Mouse (Mus musculus) heart, embryonic 16.5 days (tissue): Measurements from ENCODE around the gene Clasrp. TPM values are rescaled to one million over a fixed set of nuclear protein-coding genes. Genes with fewer than 3 reads are reported as not detected.

Source experiments
- ATAC-seq: fragments of 200-750 bp; cut with Nextera tagmentation; replicated peaks from 2 replicates; pipeline ENCODE4 v1.8.0; 2017; ENCODE audit warnings: moderate number of reproducible peaks; ENCODE audit not compliant: insufficient read depth, low FRiP score; ENCODE audit errors: extremely low read depth
- H3K27ac ChIP-seq: fragments of 300-500 bp; sonication (generic); 2 replicates; pipeline ENCODE4 v1.5.1; 2014; ENCODE audit warnings: mild to moderate bottlenecking, low read length, control low read depth, moderate library complexity
- H3K27me3 ChIP-seq: fragments of 300-500 bp; sonication (generic); 2 replicates; pipeline ENCODE4 v1.6.1; 2014; ENCODE audit warnings: low read length, mixed read lengths; ENCODE audit not compliant: control insufficient read depth, insufficient read depth
- H3K36me3 ChIP-seq: fragments of 300-500 bp; sonication (generic); 2 replicates; pipeline ENCODE4 v1.6.1; 2014; ENCODE audit not compliant: control insufficient read depth, insufficient read depth
- H3K4me1 ChIP-seq: fragments of 300-500 bp; sonication (generic); 2 replicates; pipeline ENCODE4 v1.6.1; 2014; ENCODE audit warnings: low read length, mixed read lengths; ENCODE audit not compliant: control insufficient read depth, insufficient read depth
- H3K4me2 ChIP-seq: fragments of 300-500 bp; sonication (generic); 2 replicates; pipeline ENCODE4 v1.6.1; 2014; ENCODE audit warnings: low read depth, mild to moderate bottlenecking, control low read depth, low read length
- H3K4me3 ChIP-seq: fragments of 300-500 bp; sonication (generic); 2 replicates; pipeline ENCODE4 v1.5.1; 2014; ENCODE audit warnings: mild to moderate bottlenecking, control low read depth, low read length
- H3K9ac ChIP-seq: fragments of 300-500 bp; sonication (generic); 2 replicates; pipeline ENCODE4 v1.6.1; 2014; ENCODE audit warnings: low read length, control low read depth
- H3K9me3 ChIP-seq: fragments of 300-500 bp; sonication (generic); replicated peaks from 2 replicates; pipeline ENCODE4 v1.6.1; 2016; ENCODE audit warnings: low read length; ENCODE audit not compliant: control insufficient read depth
- WGBS: fragments of 180-500 bp; shearing (Covaris S2); extraction: QIAGEN DNeasy Blood & Tissue Kit; methylation state at CpG from one replicate; pipeline ENCODE4 v1.1.7; 2014; 5-methylcytosine and 5-hydroxymethylcytosine counted together
- polyA plus RNA-seq: library from polyadenylated mRNA; unstranded; fragments of >200 nt; fragmentation: Nextera tagmentation; extraction: Ambion mirVana; gene quantifications from 2 replicates; pipeline ENCODE4 v1.2.1, GENCODE M21; 2015

Clasrp gene
- 31.9 and 35.1 TPM in 2 replicates for polyA plus RNA-seq

DNA sequence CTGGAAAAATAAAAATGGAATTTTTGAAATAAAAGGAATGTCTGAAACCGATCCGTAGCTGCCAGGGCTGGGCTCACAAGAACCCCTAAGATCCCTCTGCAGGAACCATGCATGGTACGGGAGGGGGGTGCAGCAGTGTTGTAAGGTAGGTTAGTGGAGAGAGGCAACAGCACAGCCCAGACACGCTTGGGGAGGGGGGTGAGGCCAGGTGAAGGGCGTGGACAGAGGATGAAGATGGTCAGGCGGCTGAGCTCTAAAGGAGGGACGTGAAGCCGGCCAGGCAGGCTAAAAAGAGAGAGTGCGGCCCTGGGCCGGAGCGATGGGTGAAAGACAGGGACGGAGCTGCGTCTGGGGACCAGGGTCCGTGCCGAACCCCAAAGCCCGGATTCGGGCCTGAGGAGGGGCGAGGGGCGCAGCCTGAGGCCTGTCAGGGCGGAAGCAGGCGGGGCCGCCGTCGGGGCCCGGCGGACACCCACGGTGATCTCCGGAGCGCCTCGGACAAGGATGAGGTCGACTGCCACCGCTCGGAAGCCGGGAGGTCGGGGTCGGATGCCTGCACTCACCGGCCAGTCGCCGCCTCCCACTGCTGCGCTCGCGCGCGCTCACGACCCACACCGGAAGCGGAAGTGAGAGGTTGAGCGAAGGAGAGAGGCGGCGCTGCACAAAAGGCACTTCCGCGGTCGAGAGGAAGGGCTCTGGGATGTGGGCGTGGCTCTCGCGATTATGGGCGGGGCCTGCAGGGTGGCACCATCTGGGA lies at the start of gene Clasrp:
Gene Clasrp, minus strand, starts transcription at position 638 of the 757 bp plus-strand sequence.
- Histone ChIP-seq H3K4me1 (peaks cover 23% of the 10 kb centered on the region), H3K9ac (peak within 1 kb of the TSS; percentile 93), H3K27me3 (no peaks in the 10 kb centered on the region), H3K27ac (peak within 1 kb of the TSS; percentile 76), H3K36me3 (peaks cover 15% of the 10 kb centered on the region), H3K4me3 (peak within 1 kb of the TSS; percentile 80), H3K9me3 (no peaks in the 10 kb centered on the region), H3K4me2 (peak within 1 kb of the TSS; percentile 91)
- ATAC-seq = peak; percentile 96
- WGBS = 1% methylated on average over 56 of the region's 57 CpGs

DNA sequence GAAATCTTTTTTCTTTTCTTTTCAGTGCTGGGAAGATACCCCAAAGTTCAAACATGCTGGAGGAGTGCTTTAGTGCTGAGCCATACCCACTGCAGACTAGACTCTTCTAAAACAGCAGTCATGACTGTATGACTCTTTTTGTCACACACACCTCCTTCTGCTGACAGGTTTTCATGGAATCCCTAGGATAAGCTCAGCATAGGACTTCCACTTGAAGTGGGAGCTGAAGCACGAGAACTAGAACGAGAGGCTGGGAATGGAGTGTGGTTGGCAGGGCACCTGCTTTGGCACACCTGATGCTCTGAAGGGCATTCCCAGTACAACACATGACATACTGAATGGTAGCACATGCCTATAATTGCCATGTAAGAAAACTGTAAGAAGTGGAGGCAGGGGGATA lies 48.3 kb upstream of the Clasrp start:
- H3K27me3 ChIP-seq = no peaks in the 10 kb centered on the region
- no peak overlapping the region for H3K4me3 ChIP-seq
- no peak overlapping the region for H3K4me2 ChIP-seq
- 0 out of 2 replicates have a peak overlapping the region, but pooled peaks have one; percentile 33 for H3K27ac ChIP-seq
- H3K9me3 ChIP-seq = no peaks in the 10 kb centered on the region
- ATAC-seq = peak; percentile 55; the same call in 1 of the 2 replicates
- peaks cover 27% of the 10 kb centered on the region for H3K36me3 ChIP-seq
- H3K4me1 ChIP-seq = peaks cover 5% of the 10 kb centered on the region; the same call in 1 of the 2 replicates
- WGBS = 40% methylated on average over 2 of the region's 2 CpGs
- H3K9ac ChIP-seq = no peak overlapping the region

DNA sequence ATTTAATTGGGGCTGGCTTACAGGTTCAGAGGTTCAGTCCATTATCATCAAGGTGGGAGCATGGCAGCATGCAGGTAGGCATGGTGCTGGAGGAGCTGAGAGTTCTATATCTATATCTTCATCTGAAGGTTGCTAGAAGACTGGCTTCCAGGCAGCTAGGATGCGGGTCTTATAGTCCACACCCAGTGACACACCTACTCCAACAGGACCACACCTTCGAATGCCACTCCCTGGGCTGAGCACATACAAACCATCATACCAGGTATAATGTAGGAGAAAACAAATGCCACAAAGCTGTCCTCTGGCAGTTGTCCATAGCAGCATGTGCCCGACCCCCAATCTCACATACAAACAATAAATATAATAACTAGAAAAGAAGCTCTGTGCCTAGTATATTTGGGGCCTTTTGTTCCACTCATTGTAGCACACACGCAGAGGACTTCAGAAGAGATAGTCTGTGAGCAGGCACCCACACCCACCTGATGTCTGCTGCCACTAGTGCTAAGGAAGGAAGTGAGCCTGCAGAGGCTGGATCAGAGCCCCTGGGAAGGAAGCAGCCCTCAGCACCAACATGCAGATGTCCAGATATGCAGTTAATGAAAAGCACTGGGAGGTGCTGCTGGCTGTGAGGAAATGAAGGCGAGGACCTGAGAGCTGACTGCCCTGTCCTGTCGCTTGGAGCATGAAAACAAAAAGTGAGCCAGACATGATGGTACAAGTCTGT lies 46.9 kb upstream of the Clasrp start:
- no peak overlapping the region for H3K9ac ChIP-seq
- peaks cover 30% of the 10 kb centered on the region for H3K36me3 ChIP-seq
- WGBS = 71% methylated on average over 6 of the region's 6 CpGs
- H3K27ac ChIP-seq = no peak overlapping the region
- H3K9me3 ChIP-seq = no peaks in the 10 kb centered on the region
- H3K4me1 ChIP-seq = peaks cover 5% of the 10 kb centered on the region; the same call in 1 of the 2 replicates
- H3K4me3 ChIP-seq = no peak overlapping the region
- no peaks in the 10 kb centered on the region for H3K27me3 ChIP-seq
- no peak overlapping the region for H3K4me2 ChIP-seq
- 0 out of 2 replicates have a peak, but pooled peaks have one; percentile 45 for ATAC-seq

DNA sequence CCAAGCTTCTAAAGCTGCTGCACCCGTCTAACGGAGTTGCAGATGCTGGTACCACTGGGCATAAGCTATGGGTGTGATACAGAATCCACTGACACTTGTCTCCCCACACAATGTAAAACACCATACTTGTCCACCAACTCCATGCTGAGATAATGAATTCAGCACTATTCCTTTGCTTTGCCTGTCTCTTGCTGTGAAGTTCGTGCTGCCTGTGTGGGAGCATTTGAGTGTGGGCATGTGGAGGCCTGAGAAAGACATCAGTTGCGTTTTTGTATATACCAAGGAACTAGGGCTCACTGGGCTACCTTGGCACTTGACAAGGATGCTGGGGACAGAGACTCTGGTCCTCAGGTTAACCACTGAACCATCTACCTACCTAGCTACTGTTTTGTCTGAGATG lies 36.9 kb upstream of the Clasrp start:
- 95% methylated on average over 4 of the region's 4 CpGs for WGBS

DNA sequence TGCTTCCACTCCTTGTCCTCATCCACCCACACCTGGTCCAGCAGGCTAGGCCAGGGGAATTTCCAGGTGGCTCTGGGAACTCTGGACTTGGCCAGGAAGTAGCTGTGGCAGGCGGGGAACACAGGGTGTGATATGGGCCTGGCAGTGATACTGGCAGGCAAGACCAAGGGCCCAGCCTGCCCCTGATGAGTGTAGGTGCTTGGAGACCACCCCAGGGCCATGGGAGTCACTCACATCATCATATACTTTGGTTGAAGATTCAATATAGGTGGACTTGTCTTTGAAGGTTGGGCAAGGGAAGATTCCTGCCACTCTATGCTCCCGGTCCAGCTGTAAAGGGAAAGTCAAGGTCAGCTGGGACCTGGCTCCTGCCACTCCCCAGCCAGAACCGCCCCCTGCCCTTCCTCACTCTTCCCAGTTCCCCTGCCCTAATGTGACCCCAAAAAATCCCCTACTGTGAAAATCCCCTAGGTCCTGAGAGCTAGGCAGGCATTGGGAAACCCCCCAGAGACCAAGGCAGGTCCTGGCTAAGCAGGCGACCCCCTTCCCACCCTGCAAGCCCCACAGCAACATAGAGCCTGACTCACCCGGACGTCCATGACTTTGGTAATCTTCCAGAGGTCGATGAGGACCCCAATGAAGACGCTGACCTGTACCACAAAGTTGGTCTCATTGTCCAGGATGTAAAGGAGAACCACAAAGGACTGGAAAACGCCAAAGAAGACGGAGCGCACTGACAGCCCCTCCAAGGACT lies 31.0 kb upstream of the Clasrp start:
- no peak overlapping the region for H3K9ac ChIP-seq
- H3K4me2 ChIP-seq = no peak overlapping the region
- H3K27ac ChIP-seq = no peak overlapping the region
- WGBS = 82% methylated on average over 11 of the region's 11 CpGs
- H3K36me3 ChIP-seq = peaks cover 54% of the 10 kb centered on the region
- ATAC-seq = no peak
- no peaks in the 10 kb centered on the region for H3K9me3 ChIP-seq
- H3K4me3 ChIP-seq = no peak overlapping the region
- peaks cover 8% of the 10 kb centered on the region for H3K4me1 ChIP-seq
- no peaks in the 10 kb centered on the region for H3K27me3 ChIP-seq

More for the DNA sequence above, 36.9 kb upstream of the Clasrp start:
- no peak for ATAC-seq
- no peaks in the 10 kb centered on the region for H3K27me3 ChIP-seq
- H3K9ac ChIP-seq = no peak overlapping the region
- H3K4me3 ChIP-seq = no peak overlapping the region
- H3K9me3 ChIP-seq = no peaks in the 10 kb centered on the region
- peaks cover 5% of the 10 kb centered on the region for H3K4me1 ChIP-seq
- H3K27ac ChIP-seq = no peak overlapping the region
- peaks cover 76% of the 10 kb centered on the region for H3K36me3 ChIP-seq
- no peak overlapping the region for H3K4me2 ChIP-seq

DNA sequence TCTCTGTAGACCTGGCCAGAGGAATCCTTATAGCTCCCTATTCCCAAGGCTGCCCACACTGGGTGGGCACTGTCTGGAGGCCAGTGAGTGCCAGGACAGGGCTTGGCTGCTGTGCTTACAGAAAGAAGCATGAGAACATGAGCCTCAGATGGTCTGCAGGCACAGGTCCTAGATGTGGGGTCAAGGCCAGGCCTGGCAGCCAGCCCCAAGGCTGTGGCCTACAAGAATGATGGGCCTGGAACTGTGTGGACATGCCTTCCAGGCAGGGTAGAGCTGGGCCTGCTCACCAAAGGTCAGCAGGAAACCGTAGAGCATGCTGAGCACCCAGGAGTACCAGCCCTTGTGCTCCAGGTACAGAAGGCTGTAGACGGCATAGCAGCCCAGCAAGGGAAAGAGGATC lies 30.3 kb upstream of the Clasrp start:
- no peak for ATAC-seq
- Histone ChIP-seq H3K27me3 (no peaks in the 10 kb centered on the region), H3K9me3 (no peaks in the 10 kb centered on the region), H3K27ac (no peak overlapping the region), H3K4me2 (no peak overlapping the region), H3K4me1 (peaks cover 10% of the 10 kb centered on the region), H3K9ac (no peak overlapping the region), H3K36me3 (peaks cover 51% of the 10 kb centered on the region), H3K4me3 (no peak overlapping the region)
- 93% methylated on average over 2 of the region's 2 CpGs for WGBS

DNA sequence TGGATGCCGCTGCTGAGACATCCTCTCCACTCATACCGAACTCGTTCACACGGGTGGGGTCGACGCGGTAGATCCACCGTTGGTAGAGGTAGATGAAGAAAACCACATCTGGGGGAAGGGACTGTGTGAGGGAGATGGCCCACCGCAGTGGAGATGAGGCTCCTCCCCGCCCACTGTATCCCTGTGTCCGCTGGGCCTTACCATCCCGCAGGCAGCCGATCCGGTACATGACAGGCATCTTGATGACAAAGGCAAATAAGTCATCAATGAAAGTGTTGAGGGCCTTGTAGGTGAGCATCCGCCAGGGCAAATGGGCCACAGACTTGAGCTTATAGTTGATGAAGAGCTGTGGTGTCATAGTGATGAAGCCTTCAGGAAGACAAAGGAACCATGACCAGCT lies 29.6 kb upstream of the Clasrp start:
- Histone ChIP-seq H3K9ac (no peak overlapping the region), H3K4me3 (no peak overlapping the region), H3K4me2 (no peak overlapping the region), H3K27ac (no peak overlapping the region), H3K27me3 (no peaks in the 10 kb centered on the region), H3K4me1 (peaks cover 12% of the 10 kb centered on the region), H3K9me3 (no peaks in the 10 kb centered on the region), H3K36me3 (peaks cover 47% of the 10 kb centered on the region)
- no peak for ATAC-seq
- 88% methylated on average over 15 of the region's 15 CpGs for WGBS

DNA sequence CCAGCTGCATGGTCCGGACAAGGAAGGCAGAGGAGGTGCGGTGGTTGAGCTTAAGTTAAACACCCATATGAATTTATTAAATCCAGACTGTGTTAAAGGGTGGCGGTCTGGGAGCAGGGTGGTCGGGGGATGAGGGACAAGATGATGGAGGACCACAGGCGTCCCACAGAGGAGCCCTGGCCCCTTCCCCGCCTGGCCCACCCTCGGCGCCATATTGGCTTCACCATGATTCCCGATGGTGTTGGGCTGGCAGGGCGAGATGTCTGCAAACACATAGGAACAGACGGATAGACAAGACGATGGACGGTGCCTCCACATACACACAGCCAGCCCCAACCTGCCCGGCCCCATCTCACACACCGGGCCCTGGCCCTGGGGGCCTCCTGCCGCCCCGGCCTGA lies 28.9 kb upstream of the Clasrp start:
- peaks cover 42% of the 10 kb centered on the region for H3K36me3 ChIP-seq
- no peak overlapping the region for H3K4me3 ChIP-seq
- ATAC-seq = no peak
- H3K9me3 ChIP-seq = no peaks in the 10 kb centered on the region
- WGBS = 84% methylated on average over 17 of the region's 17 CpGs
- H3K27ac ChIP-seq = no peak overlapping the region
- no peak overlapping the region for H3K9ac ChIP-seq
- no peaks in the 10 kb centered on the region for H3K27me3 ChIP-seq
- no peak overlapping the region for H3K4me2 ChIP-seq
- H3K4me1 ChIP-seq = peaks cover 12% of the 10 kb centered on the region
